Comparison of ENCODE assay signal across 20 mouse cellular contexts in the genomic region with DNA sequence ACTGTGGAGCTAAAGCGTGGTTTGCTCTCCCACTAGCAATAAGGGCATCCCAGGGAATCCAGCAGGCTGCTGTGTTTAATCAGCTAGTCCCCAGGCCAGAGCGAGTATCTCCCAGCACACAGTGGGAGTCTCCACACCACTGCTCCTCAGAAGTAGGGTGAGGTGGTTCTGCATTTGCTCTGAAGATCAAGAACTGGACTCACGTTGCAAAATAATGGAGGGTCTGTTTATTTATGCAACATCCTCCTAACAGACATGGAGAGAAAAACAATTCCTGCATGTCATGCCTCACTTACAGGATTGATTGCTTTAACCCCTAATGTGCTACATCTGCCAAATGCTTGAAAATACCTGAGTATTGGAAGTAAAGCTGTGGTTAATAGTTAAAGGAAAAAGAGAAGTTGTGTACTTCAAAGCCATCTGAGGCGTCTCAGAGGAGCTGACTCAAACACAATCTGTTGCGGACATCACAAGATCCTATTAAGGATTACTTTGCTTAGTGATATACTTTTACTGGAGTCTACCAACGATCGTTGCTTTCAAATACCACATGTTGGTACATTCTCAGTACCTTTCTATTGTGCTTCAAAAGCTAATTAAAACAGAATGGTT. TPM values are rescaled to one million over a fixed set of nuclear protein-coding genes. Genes with fewer than 3 reads are reported as not detected.
DNase-seq lines count a peak whose midpoint lies in the region; ATAC-seq lines count a peak whose summit lies in the region.
"Had no signal": no experiment of that assay in that cellular context is flagged by ENCODE, and none has a peak within 500 bp of the region (broad histone marks: within the 10 kb centered on the region; RNA-seq: fewer than 3 reads in every experiment).

No protein-coding gene starts in this region.

- no peaks in the 10 kb centered on the region for H3K9me3 ChIP-seq in neural tube, embryonic 15.5 days (replicated peaks)
- H3K9me3 ChIP-seq: liver, embryonic 13.5 days; midbrain, embryonic 15.5 days had no signal

- peak; percentile 30 to 45 for DNase-seq in kidney, adult 8-10 months
- DNase-seq in kidney, postnatal 4 days, result no peak
- DNase-seq in neural tube, embryonic 10.5 days (ENCODE audit: extremely low spot score, low spot score), result no peak
- peak; percentile 16 to 47 for DNase-seq in kidney, postnatal 36 days
- DNase-seq in MN1 (ENCODE audit: low spot score), result no peak
- no peak for DNase-seq in cerebellum, adult 9-11 months
- DNase-seq: adrenal gland, adult 2 months; cerebellum, adult 9-10 months; embryo, embryonic 11 days; gastrocnemius, adult 2 months; heart, adult 18-20 months; heart, postnatal 36 days; liver, embryonic 13.5 days; retina, postnatal 1 day; thymus, adult 2 months had no signal

- H3K4me3 ChIP-seq in neural tube, embryonic 15.5 days (replicated peaks), result no peak overlapping the region
- H3K4me3 ChIP-seq: gastrocnemius, adult 2 months; liver, embryonic 13.5 days; midbrain, embryonic 15.5 days; myocyte had no signal

- ATAC-seq in neural tube, embryonic 15.5 days (ENCODE audit: low FRiP score), result no peak
- ATAC-seq: hindbrain, embryonic 16.5 days; intestine, embryonic 16.5 days; midbrain, embryonic 15.5 days had no signal

- peaks cover 24% of the 10 kb centered on the region for H3K4me1 ChIP-seq in neural tube, embryonic 15.5 days

- no peak overlapping the region for H3K9ac ChIP-seq in neural tube, embryonic 15.5 days (replicated peaks)
- H3K9ac ChIP-seq: liver, embryonic 13.5 days; midbrain, embryonic 15.5 days had no signal

- H3K27ac ChIP-seq in neural tube, embryonic 15.5 days (replicated peaks), result 0 out of 2 replicates have a peak overlapping the region, but pooled peaks have one; percentile 3
- H3K27ac ChIP-seq: gastrocnemius, adult 2 months; liver, embryonic 13.5 days; midbrain, embryonic 15.5 days had no signal

- H3K36me3 ChIP-seq in neural tube, embryonic 15.5 days, result no peaks in the 10 kb centered on the region
- H3K36me3 ChIP-seq: liver, embryonic 13.5 days; midbrain, embryonic 15.5 days had no signal

- peak overlapping the region; percentile 11; the same call in 1 of the 2 replicates for H3K4me2 ChIP-seq in neural tube, embryonic 15.5 days
- H3K4me2 ChIP-seq: liver, embryonic 13.5 days; midbrain, embryonic 15.5 days had no signal

- 64% methylated on average over 7 of the region's 7 CpGs for WGBS in neural tube, embryonic 15.5 days

- no peaks in the 10 kb centered on the region for H3K27me3 ChIP-seq in neural tube, embryonic 15.5 days (replicated peaks)
- H3K27me3 ChIP-seq: midbrain, embryonic 15.5 days had no signal

RNA-seq across cellular contexts. Expression of gene Arsb, which starts 2.4 kb away (rescaled TPM):
- polyA plus RNA-seq in neural tube, embryonic 15.5 days (2015; fragmentation: Nextera tagmentation; extraction: Ambion mirVana), result 8.9 and 10.2 TPM in 2 replicates

Comparison
In these comparisons a context has a peak if more than half of its experiments do, and no peak if none do; other contexts are left out.
1. DNase-seq: peak in kidney, adult 8-10 months (2 of 2) and kidney, postnatal 36 days (2 of 2); none in kidney, postnatal 4 days (0 of 2), neural tube, embryonic 10.5 days (single experiment), MN1 (single experiment) and cerebellum, adult 9-11 months (single experiment).